Mouse (Mus musculus) adrenal gland, postnatal 4 days (tissue): ENCODE results near the gene Sh3kbp1. TPM values are rescaled to one million over a fixed set of nuclear protein-coding genes. Genes with fewer than 3 reads are reported as not detected.

Experiments
- DNase-seq, 2 experiments: peaks; one replicate each; pipeline ENCODE4 v3.0.0; 2021 to 2022; ENCODE audit warnings: low spot score in 2 of 2, mixed read lengths in 2 of 2
- total RNA-seq, 2 experiments: library from RNA; stranded (reverse); gene quantifications; 2 replicates each; pipeline ENCODE4 v1.2.3; 2021

Gene Sh3kbp1
- total RNA-seq, 2 experiments from 2014 or later, result 24.7 to 30.8 TPM

DNA sequence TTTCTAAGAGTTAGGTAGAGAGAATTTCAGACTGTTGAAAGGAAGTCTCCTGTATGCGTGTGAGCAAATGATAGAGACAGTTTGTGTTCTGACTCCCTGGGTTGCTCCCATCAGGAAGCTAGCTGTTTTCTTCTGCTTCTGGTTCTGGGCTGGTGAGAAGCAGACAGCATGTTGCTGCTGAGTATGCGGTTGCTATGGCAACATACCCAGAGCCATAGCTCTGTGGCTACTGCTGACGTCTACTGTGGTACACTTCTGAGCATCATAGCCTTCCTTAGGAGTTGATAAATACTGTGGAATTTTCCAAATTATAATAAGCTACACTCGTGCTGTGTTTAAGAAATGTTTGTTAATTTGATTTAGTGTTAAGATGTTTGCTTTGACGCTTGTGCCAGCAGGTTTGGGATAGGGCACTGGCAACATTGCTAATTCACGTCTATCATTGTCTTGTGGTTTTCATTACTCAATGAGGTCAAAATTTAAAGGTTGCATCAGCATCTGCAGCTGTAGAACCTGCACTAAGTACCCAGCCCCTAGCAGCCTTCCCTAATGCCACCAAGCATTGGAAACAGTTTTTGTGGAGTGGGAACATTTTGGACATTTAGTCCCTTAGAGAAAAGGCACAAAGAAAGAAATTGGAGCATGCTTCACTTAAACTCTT lies 202.2 kb downstream of the Sh3kbp1 start:
- no peak for DNase-seq

DNA sequence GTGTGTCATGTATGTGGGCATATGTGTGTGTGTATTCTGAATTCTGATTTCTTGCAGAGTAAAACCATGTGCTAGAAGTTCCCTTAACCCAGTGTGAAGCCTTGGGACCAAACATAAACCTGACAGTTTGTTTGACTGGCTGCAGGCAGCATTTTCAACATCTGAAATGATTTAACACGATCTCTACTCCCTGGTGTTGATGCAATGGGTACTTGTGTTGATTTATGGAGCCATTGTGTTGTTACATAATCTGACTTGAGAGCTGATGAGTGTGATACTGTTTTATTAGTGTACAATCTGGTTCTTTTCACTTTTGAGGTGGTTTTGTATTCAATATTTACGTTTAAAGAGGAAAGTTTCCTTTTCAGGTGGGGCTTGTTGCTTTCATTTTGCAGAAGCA lies 204.1 kb downstream of the Sh3kbp1 start:
- DNase-seq, result no peak

DNA sequence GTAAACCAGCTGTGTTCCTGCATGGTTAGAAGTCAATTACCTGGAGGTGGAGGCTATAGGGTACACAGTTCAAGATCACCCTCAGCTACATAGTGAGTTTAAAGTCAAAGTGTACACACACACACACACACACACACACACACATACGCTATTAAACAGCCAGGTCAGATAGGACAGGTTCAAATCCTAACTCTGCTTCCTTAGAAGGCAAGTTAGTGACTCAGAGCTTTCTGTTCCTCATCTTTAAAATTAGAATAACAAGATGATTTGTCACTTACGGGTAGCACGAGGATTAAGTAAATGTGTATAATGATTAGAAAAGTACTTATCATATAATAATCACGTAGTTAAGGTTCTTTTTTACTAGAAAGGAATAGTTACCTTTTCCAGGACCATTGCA lies 208.2 kb downstream of the Sh3kbp1 start:
- DNase-seq, result no peak

DNA sequence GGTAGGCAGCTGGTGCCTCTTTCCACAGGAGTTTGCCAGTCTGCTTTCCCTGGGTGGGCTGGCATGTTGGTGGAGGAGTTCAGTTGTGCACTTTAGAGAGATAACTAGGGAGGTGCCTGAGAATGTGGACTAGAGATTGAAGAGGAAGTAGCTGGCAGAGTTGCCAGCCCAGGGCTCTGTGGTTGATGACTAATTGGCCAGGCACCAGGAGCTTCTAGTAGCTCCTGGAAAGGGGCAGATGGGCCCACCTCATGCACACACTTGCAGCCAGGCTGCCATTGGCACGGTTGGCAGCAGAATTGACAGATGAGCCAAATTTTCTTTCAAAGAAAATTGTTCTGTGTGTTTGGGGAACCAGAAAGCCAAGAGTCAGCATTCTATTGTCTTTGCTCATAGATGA lies 210.3 kb downstream of the Sh3kbp1 start:
- DNase-seq, result no peak

GRCm38 (mm10) chrX:159839786-159840185 lies 212.7 kb downstream of the Sh3kbp1 start:
- no peak for DNase-seq

DNA sequence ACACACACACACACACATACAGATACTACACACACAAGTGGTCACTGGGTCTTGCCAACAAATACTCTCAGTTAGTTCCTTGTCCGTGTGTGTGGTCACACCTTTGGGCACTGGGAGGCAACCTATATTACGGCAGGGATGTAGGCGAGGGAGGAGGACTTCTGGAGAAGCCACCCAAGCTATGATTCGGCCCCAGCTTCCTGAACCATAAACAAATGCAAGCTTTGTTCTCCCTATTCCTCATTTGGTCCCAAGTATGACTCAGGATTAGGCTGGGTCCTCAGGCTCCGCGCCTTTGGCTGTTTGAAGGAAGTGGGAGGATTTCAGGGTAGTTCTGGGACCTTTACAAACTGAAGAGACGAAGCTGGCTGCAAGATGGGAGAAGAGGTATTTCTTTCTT lies 213.2 kb downstream of the Sh3kbp1 start:
- DNase-seq, result no peak

DNA sequence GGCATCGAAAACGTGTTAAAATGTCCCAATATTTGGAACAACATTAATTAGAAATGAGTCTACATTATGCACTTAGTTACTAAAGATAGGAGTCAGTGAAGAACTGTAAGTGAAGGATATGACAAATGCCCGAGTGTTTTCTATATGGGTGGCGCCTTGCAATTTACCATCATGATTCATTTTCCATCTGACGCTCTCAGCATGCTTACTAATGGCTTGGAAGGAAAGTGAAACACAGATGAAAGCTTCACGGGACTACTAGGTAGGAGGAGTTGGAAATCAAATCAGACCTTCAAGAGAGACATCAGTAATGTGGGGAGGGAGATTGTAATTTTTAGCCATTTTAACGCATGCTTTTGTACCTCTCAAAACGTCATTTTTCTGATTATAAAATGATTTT lies 223.7 kb downstream of the Sh3kbp1 start:
- DNase-seq, result no peak

- no peak for DNase-seq
Measured at GRCm38 (mm10) chrX:159856866-159857265, 229.8 kb downstream of the Sh3kbp1 start.

- no peak for DNase-seq
Measured at GRCm38 (mm10) chrX:159858126-159858525, 231.1 kb downstream of the Sh3kbp1 start.

GRCm38 (mm10) chrX:159860841-159861530 lies 233.9 kb downstream of the Sh3kbp1 start:
- DNase-seq, result no peak

GRCm38 (mm10) chrX:159867660-159868059 lies 240.6 kb downstream of the Sh3kbp1 start:
- DNase-seq, result no peak

DNA sequence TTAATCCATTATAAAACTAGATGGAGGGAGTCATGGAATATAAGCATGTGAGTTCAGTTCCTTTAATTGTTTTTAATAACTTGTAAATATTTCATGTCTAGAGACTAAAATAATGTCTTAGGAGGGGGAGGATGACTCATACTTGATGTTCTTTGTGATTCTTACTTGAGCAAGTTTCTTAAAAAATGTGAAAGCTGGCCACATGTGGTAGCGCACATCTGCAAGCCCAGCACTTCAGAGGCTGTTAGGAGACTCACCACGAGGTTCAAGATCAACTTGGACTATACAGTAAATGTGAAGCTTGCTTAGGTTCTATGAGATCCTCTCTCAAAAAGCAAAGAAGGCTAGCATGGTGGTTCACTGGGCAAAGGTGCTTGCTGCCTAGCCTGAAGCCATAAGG lies 245.4 kb downstream of the Sh3kbp1 start:
- no peak for DNase-seq

DNA sequence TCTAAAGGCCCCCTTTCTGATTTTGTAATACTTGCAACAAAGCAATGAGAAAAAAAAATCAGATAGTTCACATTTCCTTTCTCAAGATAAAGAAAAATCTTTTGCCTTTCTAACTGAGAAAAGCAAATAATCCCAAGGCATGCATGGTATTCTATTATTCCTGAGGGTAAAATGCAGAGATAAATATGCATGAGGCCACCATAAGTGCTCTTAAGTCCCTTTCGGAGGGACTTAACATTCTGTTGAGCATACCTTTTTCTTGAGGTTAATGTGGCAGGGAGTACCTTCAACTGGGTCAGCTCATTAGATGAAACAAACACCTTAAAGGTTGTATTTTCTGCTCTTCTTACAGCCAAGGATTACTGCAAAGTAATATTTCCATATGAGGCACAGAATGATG lies 250.7 kb downstream of the Sh3kbp1 start:
- DNase-seq, result no peak

GRCm38 (mm10) chrX:159879455-159879854 lies 252.4 kb downstream of the Sh3kbp1 start:
- no peak for DNase-seq

DNA sequence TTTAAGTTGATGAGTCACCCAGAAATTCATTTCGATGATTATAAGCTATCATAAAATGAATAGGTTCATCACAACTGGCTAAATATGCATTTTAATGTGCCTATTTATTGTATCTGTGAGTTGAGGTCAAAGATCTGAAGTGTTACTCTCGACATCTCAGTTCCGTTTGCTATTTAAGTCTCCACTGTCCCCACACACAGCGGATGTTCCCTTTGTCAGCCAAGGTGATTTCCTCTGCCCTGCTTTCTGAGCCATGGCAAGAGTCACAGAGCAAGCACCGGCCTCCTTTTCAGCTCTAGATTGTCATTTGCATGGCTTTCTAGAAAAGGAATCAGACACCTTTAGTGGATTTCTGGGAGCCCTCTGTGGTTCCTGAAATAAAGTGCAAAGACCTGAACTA lies 254.5 kb downstream of the Sh3kbp1 start:
- DNase-seq, result no peak

GRCm38 (mm10) chrX:159896536-159896935 lies 269.5 kb downstream of the Sh3kbp1 start:
- DNase-seq, result no peak

DNA sequence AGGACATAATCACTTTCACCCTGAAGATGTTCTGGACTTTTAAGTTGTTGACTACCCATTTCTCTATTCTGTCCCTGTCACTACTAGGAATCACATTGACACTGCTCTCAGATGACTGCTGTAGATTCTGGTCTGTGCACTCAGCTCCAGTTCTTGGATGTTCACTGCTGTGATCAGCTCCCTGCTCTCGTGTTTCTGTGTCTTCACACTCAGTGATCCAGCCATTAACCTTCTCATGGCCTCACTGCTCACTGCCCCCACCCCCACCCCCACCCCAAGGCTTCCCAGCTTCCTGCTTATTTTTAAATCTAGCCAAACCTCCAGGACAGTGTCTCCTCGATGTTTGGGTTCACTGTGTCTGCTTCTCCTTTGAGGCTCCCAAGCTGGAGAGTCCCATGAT lies 271.0 kb downstream of the Sh3kbp1 start:
- no peak for DNase-seq

GRCm38 (mm10) chrX:159899121-159899520 lies 272.0 kb downstream of the Sh3kbp1 start:
- no peak for DNase-seq

- no peak for DNase-seq
Measured at GRCm38 (mm10) chrX:159903421-159903820, 276.3 kb downstream of the Sh3kbp1 start.

DNA sequence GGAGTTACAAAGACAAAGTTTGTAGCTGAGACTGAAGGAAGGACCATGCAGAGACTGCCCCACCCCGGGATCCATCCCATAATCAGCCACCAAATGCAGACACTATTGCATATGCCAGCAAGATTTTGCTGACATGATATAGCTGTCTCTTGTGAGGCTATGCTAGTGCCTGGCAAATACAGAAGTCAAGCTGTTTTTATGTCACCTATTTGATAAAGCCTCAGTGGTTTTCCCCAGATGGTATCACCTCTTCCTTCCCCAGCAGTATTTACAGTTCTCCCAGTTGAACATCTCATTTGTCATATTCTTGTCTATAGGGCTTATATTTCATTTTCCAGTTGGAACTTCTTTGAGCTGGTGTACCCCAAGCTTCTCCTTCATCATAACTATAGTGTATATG lies 280.6 kb downstream of the Sh3kbp1 start:
- DNase-seq, result no peak

DNA sequence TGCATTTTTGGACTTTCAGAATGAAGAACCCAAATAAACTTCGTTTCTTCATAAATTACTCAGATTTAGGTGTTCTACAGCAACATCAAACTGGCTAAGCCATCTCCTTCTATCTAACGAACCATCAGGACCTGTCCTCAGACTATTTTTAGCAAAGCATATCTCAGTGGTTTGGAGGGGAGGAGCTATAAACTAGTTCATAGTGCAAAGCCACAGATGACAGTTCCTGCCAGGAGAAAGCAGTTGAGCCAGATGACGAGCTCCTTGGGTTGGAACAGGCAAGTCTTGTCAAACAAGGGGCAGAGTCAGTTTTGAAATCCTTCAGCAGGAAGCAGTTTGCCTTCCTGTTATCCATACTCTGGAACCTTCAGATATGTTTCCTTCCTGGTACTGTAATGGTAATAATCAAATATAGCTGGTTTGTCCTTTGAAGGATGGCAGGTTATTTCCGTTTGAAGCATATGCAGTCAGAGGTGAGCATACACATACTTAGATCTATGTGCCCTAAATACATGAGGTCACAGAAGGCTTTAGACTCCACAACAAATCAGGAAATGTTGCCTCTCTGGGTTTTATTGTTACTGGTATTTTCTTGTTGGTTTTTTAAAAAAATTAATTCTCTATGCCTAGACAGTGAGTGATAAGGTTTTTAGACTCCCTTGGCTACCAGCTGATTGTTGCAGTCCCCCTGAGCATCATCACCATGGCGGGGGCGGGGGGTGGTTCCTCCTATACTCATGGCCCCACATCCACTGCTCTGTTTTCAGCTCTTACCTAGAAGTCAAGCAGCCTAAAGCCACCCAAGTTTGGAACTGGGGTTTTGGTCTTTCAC lies 282.6 kb downstream of the Sh3kbp1 start:
- DNase-seq, result no peak

DNA sequence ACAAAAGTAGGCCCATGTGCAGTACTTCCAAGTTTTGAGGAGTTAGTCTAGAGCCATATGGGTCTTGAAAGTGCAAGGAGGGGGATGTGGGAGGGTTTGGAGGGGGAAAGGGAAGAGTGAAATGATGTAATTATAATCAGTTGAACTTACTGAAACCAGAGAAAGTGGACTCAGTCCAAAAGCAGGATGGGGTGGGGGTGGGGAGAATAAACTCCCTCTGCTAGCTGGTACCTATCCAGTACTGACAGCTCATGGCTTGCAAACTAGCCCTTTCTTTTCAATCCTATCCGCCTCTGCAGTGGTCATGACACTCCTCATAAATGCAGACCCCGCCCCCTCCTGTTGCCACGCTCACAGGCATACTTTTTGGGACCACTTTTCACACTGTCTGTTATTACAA lies 283.5 kb downstream of the Sh3kbp1 start:
- no peak for DNase-seq
